Mouse (Mus musculus): ENCODE data around the gene Garnl3.
A peak's percentile ranks its signal among the peaks of the same experiment; 100 is the strongest.

Gene Garnl3

DNA sequence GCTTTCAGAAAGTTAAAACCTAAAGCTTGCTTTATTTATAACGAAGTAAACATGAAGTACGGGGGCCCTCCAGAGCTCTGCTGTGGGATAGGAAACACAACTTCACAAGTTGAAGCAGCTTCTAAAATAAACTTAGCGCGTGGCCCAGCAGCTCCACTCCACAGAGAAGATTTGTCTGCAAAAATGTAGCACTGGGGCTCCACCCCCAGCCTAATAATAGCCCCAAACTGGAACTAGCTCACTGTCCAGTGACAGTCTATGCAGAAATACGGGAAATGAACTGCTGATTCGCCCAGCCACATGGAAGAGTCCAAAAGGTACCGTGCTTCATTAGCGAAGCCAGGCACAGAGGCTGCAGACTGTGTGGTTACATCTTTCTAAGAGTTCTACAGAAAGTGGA is 162.1 kb downstream of the Garnl3 start:
- peak in 1 of 2 experiments; percentile 44 for DNase-seq (ENCODE audit: low spot score in 2 of 2)

DNA sequence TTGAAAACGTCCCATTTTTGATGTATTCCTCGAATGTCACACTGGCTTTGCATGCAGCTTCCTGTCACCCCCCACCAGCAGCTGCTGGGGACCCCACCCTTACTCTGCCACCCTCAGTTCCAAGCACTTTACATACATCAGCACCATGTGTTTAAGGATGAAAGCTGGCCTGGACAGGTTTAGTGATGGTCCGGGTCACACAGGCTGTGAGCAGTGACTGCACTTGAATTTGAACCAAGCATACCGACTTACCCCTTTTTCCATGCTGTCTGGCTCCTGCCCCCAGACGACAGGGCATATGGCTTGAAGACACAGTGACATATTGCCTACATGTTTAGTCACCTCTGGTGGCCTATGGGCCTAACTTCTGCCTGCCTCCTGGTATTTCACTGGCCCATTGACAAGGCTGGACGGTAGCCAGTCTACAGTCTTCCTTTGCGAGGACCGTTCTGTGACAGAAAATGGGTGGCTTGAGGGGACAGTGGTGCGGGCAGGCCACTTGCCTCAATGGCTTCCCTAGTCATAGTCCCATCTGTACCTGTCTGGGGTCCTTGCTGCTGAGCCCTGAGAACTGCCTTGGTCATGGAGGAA is 163.3 kb downstream of the Garnl3 start:
- no peak for DNase-seq (ENCODE audit: low spot score in 2 of 2)

DNA sequence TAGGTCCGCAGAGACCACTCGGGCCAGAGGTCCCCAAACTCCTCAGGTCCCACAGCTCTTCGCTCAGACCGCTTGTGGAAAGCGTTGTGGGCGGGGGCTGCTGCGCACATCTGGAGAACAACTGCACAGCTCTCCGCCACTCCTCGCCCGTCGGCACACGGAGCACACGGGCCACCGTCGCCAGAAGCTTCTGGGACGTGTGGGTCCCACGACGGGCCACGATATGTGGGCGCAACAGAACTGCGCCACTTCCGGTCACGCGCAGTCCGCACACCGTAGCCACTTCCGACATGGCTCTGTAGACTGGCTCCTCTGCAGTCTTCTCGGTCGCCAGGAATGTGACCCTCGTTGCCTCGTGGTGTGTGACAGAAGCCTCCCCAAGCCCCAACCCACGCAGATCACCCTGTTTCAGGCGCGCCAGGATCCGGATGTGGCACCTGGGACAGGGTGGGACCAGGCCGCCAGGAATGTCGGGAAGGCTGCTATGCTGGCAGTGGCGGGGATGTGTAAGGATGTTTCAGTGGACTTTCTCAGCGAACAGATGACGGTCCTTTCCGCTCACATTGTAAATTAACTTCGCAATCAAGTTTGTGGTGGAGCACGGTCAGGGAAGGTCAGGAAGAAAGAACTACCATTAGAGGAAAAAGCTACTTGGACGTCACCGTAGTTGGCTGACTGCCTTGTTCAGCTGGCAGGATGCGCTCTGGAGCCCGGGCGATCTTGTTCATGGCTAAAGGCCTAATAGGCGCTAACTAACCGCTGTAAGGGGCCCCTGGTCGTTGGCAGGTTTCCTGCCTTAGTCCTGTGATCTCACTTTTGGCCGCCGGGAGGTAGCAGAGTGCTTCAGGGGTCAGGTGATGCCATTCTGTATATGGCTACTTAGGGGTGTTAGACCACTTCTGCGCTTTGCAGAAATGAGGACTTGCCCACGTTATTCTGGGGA is 164.5 kb downstream of the Garnl3 start:
- peak; percentile 84 to 90 for DNase-seq (ENCODE audit: low spot score in 2 of 2)

DNA sequence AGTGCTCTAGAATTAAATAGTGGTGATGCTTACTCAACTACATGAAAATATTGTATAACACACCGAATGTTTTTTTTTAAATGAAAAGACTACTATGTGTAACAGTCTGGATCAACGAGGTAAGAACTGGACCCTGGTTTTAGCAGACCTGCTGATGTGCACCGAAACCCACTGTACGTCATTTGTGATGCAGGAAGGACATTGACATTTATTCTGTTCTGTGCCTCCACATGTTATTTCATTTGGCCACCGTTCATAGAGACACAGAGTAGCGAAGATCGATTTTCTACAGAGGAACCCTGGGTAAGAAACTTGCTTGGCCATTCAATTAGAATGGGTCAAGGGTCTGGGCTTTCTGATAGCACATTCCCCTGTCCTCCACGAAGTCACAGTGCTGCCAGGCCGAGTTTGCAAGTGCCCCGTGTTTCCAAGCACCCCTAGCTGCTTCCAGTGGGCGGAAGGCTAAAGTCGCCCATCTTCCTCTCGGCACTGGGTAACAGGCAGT is 165.2 kb downstream of the Garnl3 start:
- DNase-seq (ENCODE audit: low spot score in 2 of 2) = no peak

DNA sequence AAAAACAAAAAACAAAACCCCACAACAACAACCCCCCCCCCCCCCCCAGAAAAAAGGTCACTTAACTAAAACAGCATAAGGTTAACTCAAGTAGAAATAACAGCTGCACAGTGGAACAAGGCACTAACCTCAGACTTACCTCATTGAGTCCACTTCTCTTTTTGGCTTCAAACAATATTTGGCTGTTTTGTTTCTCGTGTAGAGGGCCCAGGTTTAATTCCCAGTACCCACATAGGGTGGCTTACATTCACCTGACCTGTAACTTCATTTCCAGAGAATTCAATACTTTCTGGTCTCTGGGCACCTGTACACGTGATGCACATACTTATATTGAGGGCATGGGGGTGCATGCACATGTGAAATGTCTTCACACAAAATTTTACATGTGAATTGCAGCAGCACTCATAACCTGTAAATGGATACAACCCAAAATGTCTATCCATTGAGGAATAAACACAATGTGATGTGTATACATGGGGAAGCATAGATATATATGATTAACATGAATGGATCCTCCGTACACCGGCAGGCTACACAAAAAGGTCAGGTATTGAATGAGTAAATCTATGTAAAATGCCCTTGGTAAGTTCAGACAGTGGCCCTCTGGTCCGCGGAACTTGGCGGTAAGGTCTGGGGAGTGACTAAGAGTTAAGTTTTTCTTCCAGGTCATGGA is 165.8 kb downstream of the Garnl3 start:
- no peak for DNase-seq (ENCODE audit: low spot score in 2 of 2)

DNA sequence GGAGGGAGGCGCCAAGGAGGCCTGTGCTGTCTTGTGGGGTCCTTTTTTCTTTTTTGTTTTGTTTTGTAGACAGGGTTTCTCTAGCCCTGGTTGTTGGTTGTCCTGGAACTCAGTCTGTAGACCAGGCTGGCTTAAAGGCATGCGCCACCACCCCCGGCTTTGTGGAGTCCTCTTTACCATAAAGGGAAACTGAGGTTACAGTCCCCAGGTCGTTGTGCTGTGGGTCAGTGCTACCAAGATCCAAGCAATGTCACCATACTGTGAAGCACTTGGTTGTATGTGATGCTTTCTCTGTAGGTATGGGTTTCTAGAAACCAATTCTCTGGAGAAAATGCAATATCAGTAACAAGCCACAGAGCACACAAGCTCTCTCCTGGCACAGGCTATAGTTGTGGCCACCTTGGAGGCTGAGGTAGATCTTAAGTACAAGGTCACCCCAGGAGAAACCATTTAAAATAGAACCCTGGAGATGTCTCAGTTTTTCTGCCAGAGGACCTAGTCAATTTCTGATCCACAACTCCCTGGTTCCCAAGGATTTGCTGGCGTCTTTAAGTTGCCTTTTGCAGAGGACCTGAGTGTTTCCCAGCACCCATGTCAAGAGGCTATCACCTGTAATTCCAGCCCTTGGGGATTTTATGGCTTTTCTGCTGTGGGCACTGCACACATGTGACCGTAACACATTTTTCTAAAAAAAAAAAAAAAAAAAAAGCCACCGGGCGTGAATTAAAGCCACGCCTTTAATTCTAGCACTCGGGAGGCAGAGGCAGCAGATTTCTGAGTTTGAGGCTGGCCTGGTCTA is 166.6 kb downstream of the Garnl3 start:
- DNase-seq (ENCODE audit: low spot score in 2 of 2) = no peak

DNA sequence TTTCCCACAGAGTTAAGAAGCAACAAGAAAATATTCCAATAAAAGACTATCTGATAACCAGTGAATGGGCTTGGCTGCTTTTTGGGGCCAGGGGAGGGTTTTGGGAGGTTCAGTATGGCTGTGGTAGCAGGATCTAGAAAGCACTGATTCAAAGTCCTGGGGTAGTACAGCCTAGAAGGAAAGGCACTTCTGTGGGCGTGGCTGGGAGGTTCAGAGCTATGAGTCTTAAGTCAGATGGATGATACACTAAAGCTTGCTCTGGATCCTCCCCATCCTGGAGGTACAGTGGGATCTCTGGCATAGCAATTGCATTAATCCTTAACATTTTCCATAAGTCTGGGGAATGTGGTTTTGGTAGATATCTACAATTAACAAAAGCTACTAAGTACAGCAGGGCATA is 167.5 kb downstream of the Garnl3 start:
- no peak for DNase-seq (ENCODE audit: low spot score in 2 of 2)

DNA sequence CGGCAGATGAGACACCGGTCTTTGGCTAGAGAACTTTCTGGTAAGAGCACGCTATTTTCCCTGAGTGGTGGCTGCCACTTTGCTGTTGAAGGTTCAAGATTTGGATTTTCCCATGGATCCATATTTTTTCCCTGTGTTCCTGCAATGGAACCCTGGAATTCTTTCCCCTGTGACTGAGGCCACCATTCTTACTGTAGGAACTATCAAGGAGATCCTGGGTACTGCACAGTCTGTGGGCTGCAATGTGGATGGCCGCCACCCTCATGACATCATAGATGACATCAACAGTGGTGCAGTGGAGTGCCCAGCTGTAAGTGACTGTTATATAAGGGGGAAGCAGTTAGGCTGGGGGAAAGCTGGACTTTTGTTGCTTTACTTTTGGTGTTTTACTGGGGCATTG is 167.9 kb downstream of the Garnl3 start:
- DNase-seq (ENCODE audit: low spot score in 2 of 2) = no peak

DNA sequence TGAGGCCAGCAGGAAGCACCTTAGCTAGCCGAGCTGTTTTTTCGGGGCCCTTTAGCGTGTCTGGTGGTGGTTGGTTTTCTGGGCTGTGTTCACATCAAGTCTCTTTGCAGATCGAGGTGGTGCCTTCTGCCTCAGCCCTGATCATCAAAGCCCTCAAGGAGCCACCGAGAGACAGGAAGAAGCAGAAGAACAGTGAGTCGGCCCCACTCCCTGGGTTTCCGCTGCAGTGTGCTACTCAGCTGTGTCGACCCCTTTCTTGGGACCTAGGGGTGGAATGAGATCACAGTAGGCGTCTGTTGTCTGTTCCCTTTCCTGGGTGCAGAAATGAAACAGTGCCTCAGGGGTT is 168.6 kb downstream of the Garnl3 start:
- peak in 1 of 2 experiments; percentile 16 for DNase-seq (ENCODE audit: low spot score in 2 of 2)

DNA sequence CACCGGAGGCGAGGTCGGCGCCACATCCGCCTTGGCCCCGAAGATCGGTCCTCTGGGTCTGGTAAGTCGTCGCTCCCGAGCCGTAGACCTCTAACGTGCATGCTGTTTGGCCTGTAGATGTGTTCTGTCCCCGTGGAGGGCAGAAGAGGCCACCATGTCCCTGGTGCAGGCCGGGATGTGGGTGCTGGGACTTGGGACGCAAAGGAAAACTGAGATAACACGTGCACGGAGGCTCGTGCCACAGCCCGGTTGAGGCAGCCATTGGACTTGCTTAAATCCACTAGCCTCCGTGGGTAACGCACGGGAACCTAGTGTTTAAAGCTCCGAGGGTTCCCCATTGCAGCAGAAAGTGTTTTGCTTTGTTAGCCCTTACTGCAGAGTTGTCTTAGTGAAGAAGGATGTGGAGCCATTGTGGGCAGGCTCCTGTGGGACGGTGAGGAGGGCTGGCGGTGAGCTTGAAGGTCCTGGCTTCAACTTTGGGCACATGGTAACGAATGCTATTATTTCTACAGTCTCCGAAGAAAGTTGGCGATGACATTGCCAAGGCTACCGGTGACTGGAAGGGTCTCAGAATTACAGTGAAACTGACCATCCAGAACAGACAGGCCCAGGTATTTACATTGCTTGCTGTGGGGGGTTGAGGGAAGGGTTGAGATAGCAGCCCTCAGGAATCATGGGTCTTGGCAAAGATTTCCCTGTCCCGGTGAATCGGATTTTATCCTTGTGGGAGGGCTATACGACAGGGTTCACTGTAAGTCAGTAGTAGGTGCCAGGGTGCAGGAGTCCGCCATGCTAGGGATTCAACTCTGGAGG is 169.2 kb downstream of the Garnl3 start:
- peak in 1 of 2 experiments; percentile 52 for DNase-seq (ENCODE audit: low spot score in 2 of 2)

DNA sequence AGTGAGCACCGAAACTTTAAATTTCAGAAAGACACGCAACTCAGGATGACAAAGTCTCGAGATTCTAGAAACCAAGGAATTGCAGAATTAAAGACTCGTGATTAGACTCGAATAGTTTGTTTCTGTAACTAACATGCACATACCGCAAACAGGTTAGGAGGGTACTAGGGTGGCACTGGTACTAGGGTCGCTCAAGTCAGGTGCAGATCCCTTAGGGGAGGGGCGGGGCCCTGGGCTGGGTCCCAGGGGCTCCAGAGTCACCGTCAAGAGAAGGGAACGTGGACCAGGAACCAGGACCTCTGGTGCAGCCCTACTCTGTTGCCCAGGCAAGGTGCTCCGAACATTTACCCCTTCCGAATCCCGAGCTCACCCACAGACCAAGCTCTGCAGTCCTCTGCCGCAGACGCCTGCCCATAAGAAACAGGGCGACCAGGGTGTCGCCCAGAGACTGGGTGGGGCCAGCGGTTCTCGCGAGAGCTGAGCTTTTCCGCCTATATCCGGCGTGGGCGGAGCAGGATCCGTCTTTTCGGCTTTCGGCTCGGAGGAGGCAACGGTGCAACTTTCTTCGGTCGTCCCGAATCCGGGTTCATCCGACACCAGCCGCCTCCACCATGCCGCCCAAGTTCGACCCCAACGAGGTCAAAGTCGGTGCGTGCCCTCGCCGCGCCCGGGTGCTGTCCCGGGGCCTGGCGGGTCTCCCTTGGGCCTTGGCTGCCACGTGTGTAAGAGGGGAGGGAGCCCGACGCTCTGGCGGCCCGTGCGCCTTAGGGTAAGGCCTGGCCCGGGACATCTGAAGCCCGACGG is 170.1 kb downstream of the Garnl3 start, which contains the start of the genes Rpl12 and Lrsam1:
Gene Rpl12 (plus strand): TSS at position 368 of the 804 bp plus-strand sequence.
Gene Lrsam1 (minus strand): TSS at position 423 of the 804 bp plus-strand sequence.
- DNase-seq (ENCODE audit: low spot score in 2 of 2) = peak; percentile 94

DNA sequence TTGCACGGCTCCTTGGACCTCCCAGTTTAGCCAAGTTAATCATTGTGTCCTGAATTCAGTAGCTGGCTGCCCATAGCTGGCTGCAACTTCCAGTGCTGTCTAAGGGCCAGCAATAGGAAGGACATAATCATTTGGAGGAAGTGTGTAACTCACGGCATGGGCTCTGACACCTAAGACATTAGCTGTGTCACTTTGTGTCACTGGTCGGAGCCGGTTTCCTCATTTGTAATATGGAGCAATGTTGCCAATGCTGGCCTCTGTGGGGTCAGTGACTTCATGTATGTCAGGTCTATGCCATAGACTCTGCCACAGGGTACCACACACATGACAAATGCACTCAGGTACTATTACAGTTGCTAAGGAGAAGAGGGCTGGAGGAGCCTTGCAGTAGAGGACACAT is 171.2 kb downstream of the Garnl3 start:
- DNase-seq (ENCODE audit: low spot score in 2 of 2) = no peak

DNA sequence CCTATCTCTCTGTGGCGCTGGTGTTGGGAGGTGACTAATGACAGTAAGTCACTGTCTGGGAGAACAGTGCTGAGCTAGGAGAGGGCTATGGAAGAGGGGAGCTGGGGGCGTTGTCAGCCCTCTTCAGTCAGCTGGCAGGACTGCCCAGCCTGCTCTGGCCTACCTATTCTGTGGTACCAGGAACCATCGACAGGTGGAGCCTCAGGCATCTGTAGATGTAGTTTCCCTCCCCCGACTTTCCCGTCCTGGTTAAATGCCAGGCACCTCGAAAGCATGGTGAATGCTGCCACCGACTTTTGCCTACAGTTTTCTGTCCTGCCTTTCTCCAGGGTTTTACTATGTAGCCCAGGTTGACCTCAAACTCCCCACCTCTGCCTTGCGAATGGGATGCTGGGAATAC is 174.1 kb downstream of the Garnl3 start:
- peak; percentile 64 to 66 for DNase-seq (ENCODE audit: low spot score in 2 of 2)

DNA sequence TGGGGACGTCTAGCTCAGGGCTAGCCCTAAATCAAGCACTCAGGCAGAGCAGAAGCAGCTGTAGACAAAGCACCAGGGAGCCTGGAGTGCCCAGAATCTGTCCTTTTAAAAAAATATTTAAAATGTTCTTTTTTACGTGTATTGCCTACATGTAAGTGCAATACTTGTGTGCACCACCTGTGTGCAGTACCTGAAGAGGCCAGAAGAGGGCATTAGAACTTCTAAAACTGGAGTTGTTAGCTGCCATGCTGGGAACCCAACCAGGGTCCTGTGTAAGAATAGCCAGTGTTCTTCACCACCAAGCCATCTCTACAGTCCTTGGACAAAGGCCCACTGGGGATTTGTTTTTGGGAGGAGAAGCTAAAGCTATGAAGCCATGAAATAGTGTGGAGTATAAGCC is 176.9 kb downstream of the Garnl3 start:
- no peak for DNase-seq (ENCODE audit: low spot score in 2 of 2)

DNA sequence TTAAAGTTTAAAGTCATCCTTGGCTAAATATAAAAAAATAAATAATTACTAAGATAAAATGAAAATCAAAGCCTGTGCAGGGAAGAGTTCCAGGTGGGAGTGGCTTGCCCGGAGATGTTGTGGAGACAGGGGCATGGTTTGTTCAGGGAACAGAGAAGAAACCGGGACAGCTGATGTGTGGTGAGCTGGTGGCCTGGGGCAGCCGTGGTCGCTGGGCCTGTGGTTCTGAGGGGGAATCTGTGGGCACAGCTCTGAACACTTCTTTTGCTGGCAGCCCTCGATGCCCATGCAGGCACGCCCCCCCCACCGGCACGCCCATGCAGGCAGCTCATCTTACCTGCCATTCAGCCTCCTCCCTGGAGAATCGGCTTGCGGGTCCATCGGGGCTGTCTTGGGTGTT is 184.0 kb downstream of the Garnl3 start:
- DNase-seq (ENCODE audit: low spot score in 2 of 2) = no peak

DNA sequence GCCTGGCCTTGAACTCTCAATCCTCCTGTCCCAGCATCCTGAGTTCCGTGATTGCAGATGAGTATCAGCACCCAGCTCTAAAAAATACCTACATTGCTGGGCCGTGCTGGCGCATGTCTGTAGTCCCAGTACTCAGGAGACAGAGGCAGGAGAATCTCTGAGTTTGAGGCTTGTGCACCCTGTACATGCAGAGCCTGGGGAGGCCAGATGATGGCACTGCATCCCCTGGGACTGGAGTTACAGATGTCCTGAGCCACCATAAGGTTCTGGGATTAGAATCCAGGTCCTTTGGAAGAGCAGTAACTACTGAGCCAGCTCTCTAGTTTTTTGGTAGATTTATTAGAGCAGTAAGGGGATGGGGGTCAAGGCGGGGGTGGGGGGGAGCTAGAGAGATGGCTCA is 191.0 kb downstream of the Garnl3 start:
- DNase-seq (ENCODE audit: low spot score in 2 of 2) = no peak

DNA sequence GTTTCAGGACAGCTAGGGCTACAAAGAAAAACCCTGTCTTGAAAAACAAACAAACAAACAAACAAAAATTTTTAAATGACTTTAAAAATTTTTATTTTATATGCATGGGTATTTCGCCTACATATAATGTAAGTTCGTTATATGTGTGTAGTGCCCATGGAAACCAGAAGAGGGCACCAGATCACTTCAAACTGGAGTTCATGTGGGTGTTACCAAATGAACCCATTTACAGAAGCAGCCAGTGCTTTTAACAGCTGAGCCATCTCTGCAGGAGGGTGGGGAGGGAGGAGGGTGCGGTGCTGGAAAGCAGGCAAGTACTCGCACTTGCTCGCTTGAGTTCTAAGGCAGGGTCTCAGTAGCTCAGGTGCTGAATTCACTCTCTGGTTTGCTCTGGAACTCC is 192.0 kb downstream of the Garnl3 start:
- DNase-seq (ENCODE audit: low spot score in 2 of 2) = peak in 1 of 2 experiments; percentile 58

DNA sequence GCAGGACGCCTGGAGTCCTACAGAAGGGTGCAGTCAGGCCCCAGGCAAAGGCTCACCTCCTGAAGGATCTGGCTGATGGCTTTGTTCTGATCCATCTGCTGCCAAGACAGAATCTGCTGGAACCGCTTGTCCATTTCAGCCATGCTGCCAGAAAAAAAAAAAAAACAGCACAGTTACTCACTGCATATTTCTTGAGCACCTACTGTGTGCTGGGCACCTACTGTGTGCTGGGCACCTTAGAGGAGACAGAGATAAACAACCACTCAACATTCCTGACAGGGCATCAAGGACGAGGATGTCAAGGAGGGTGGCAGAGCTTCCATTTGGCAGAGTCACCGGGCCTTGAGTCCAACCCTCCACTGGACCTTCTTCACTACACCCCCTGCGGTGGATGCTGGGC is 192.7 kb downstream of the Garnl3 start:
- no peak for DNase-seq (ENCODE audit: low spot score in 2 of 2)

Data from right cerebral cortex, adult 2 months (tissue).